Mouse (Mus musculus) midbrain, embryonic 10.5 days (tissue): ENCODE results near the gene Gm20388. TPM values are rescaled to one million over a fixed set of nuclear protein-coding genes. Genes with fewer than 3 reads are reported as not detected.
"Not testable (repeated sequence)": the region's sequence is repeated elsewhere in the genome, so short reads cannot be mapped to it uniquely, and the experiment has no call there.

Source experiments
- DNase-seq: peaks from one replicate; pipeline ENCODE4 v3.0.0-alpha.2; 2017; ENCODE audit warnings: low spot score
- H3K27ac ChIP-seq: fragments of 300-500 bp; sonication (generic); replicated peaks from 2 replicates; pipeline ENCODE4 v1.5.1; 2016; ENCODE audit warnings: mild to moderate bottlenecking
- H3K27me3 ChIP-seq: fragments of 300-500 bp; sonication (generic); 2 replicates; pipeline ENCODE4 v1.6.1; 2016; ENCODE audit warnings: low read depth, mild to moderate bottlenecking; ENCODE audit not compliant: poor library complexity, severe bottlenecking
- H3K36me3 ChIP-seq: fragments of 300-500 bp; sonication (generic); 2 replicates; pipeline ENCODE4 v1.6.1; 2016; ENCODE audit warnings: mild to moderate bottlenecking, moderate library complexity
- H3K4me1 ChIP-seq: fragments of 300-500 bp; sonication (generic); 2 replicates; pipeline ENCODE4 v1.6.1; 2016
- H3K4me3 ChIP-seq: fragments of 300-500 bp; sonication (generic); 2 replicates; pipeline ENCODE4 v1.5.1; 2016; ENCODE audit warnings: mild to moderate bottlenecking, moderate library complexity
- H3K9me3 ChIP-seq: fragments of 300-500 bp; sonication (generic); replicated peaks from 2 replicates; pipeline ENCODE4 v1.6.1; 2016; ENCODE audit warnings: mild to moderate bottlenecking
- WGBS: fragments of 180-500 bp; shearing (Covaris S2); methylation state at CpG from one replicate; pipeline ENCODE4 v1.1.7; 2016; 5-methylcytosine and 5-hydroxymethylcytosine counted together
- polyA plus RNA-seq: library from polyadenylated mRNA; unstranded; fragments of >200 nt; fragmentation: Nextera tagmentation; extraction: Ambion mirVana; gene quantifications from 2 replicates; pipeline ENCODE4 v1.2.1, GENCODE M21; 2016

The Gm20388 gene
- polyA plus RNA-seq, 1 experiment from 2014 or later, result 7.1 TPM

DNA sequence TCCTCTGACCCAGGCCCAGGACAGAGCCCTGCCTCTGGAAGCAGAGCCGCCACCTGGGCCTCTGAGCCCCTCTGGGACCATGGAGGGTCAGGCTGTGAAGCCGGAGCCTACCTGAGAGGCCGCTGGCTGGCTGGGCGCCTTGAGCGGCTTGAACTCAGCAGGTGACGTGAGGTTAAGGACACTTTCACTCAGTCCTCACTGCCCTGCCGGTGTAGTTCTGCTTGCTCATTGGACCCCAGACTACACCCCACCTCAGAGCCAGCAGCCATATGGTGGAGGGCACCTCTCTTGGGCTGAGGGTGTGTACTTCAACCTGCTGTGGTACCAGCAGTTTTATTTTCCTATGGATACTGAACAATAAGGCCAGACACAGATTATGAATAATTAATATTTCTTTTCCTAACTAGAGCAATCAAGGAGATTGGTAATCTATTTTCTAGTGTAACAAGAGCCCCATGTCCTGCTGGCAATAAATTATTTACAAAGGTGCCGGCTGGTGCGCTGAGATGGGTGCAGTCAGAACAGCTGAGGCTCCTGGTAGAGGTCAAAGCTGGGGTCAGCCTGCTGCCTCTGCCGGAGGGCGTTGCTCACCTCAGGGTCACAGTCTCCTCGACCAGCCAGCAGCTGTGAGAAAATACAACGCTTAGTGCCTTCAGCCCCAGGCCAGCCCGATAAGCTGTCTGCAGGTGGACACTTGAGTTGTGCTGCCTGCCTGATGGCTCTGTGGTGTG lies 3357.4 kb downstream of the Gm20388 start:
- WGBS, result 88% methylated on average over 14 of the region's 14 CpGs
- peaks cover 99% of the 10 kb centered on the region for H3K36me3 ChIP-seq
- peak; percentile 27 for DNase-seq

DNA sequence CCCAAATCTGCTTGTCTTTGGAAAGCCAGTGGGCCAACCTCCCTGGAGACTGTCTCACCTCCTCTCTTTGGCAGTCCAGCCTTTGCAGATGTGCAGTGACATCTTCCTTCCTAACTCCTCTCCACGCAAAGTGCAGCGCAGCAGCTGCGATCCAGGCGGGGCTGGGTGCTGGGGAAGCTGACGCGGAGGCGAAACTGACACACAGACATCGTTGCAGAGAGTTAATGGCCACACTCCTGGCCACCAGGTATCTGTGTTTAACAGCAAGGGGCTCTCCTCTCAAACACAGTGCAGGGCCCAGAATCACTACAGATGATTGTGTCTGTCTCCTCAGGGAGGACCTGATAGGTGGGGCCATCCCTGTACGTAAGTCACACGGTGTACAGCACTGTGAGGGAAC lies 3360.5 kb downstream of the Gm20388 start:
- no peak for DNase-seq
- Histone ChIP-seq H3K4me3 (no peak overlapping the region), H3K4me1 (peaks cover 9% of the 10 kb centered on the region; the same call in 1 of the 2 replicates), H3K36me3 (peaks cover 99% of the 10 kb centered on the region), H3K27ac (no peak overlapping the region), H3K9me3 (no peaks in the 10 kb centered on the region), H3K27me3 (no peaks in the 10 kb centered on the region)
- 91% methylated on average over 10 of the region's 10 CpGs for WGBS

More for the DNA sequence above, 3357.4 kb downstream of the Gm20388 start:
- Histone ChIP-seq H3K27ac (0 out of 2 replicates have a peak overlapping the region, but pooled peaks have one; percentile 20), H3K27me3 (no peaks in the 10 kb centered on the region), H3K4me3 (no peak overlapping the region), H3K4me1 (peaks cover 9% of the 10 kb centered on the region; the same call in 1 of the 2 replicates), H3K9me3 (no peaks in the 10 kb centered on the region)

DNA sequence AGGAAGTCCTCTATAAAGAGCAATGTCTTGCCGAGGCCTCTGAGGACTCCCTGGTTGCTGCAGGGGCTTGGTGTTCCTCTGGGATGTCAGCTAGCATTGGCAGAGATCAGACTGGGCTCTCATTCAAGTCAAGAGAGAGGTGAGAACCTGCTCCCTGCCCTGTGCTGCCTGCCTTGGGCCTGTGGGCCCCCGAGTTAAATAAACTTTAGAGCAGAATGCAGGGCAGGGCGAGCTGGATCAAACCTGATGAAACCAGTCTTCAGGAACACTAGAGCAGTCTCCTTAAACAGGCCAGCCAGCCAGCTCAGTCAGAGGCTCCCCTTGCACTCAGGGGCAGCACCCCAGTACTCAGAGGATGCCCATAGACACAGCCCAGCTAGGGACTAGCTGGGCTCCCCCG lies 3361.3 kb downstream of the Gm20388 start:
- no peak overlapping the region; the same call in 1 of the 2 replicates for H3K27ac ChIP-seq
- peaks cover 99% of the 10 kb centered on the region for H3K36me3 ChIP-seq
- no peaks in the 10 kb centered on the region for H3K27me3 ChIP-seq
- 84% methylated on average over 4 of the region's 4 CpGs for WGBS
- H3K4me1 ChIP-seq, result peaks cover 9% of the 10 kb centered on the region; the same call in 1 of the 2 replicates
- H3K4me3 ChIP-seq, result no peak overlapping the region
- no peak for DNase-seq
- no peaks in the 10 kb centered on the region for H3K9me3 ChIP-seq

DNA sequence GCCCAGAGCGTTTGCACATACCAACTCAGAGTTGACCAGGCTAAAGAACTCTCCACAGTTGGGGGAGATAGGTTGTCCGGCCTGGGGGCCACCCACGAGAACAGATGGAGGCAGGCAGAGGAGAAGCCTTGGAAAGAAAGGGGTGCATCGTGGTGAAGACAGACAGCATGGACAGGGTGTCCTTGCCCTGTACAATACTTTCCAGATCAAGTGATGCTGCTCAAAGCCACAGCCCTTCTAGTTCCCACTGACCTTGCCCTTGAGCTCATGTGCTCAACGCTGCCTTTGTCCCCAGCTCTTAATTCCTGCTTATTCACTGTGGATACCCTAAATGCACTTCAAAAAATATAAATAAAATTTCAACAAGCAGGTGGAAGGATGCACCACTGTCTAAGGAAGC lies 3363.8 kb downstream of the Gm20388 start:
- H3K9me3 ChIP-seq, result no peaks in the 10 kb centered on the region
- H3K4me3 ChIP-seq, result no peak overlapping the region
- H3K27me3 ChIP-seq, result no peaks in the 10 kb centered on the region
- WGBS, result 88% methylated on average over 5 of the region's 5 CpGs
- H3K36me3 ChIP-seq, result peaks cover 93% of the 10 kb centered on the region
- H3K27ac ChIP-seq, result no peak overlapping the region
- no peak for DNase-seq
- 0 out of 2 replicates have a peak, but pooled peaks cover 3% of the 10 kb centered on the region for H3K4me1 ChIP-seq

DNA sequence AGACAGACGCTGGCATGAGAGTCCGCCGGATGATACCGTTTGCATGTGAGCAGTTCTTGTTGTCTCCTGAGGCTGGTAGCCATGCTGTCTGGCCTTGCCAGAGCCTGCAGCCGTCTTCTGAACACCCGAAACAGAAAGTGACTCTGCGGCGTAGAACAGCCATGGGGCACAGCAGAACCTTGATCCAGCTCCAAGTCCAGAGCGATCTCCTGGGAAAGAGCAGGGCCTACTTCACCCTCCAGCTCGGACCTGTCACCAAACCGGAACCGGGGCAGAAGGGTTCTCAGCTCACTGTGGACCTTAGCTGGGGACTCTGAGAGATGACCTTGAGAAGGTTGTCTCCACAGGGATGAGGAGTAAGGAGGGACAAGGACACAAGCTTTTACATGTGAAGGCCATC lies 3364.5 kb downstream of the Gm20388 start:
- Histone ChIP-seq H3K9me3 (no peaks in the 10 kb centered on the region), H3K4me1 (0 out of 2 replicates have a peak, but pooled peaks cover 3% of the 10 kb centered on the region), H3K27me3 (no peaks in the 10 kb centered on the region), H3K27ac (no peak overlapping the region), H3K36me3 (peaks cover 93% of the 10 kb centered on the region), H3K4me3 (no peak overlapping the region)
- 95% methylated on average over 12 of the region's 12 CpGs for WGBS
- no peak for DNase-seq

DNA sequence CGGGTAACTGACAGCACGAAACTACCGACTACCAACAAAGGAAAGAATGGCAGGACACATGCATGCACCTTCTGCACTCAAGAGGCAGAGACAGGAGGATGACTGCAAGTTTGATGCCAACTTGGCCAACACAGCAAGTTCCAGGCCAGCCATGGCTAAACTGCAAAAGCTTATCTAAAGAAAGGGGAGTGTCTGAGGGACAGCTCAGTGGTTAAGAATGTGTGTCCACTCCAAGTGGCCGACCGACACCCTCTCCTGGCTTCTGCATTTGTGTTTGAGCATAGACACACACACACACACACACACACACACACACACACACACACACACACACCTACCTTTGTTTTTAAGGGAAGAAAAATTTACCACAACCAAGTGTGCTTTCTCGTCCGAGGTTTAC lies 3367.8 kb downstream of the Gm20388 start:
- H3K27ac ChIP-seq, result no peak overlapping the region
- H3K9me3 ChIP-seq, result no peaks in the 10 kb centered on the region
- no peak for DNase-seq
- no peaks in the 10 kb centered on the region for H3K4me1 ChIP-seq
- peaks cover 89% of the 10 kb centered on the region for H3K36me3 ChIP-seq
- no peak overlapping the region for H3K4me3 ChIP-seq
- WGBS, result 88% methylated on average over 7 of the region's 7 CpGs
- H3K27me3 ChIP-seq, result no peaks in the 10 kb centered on the region

DNA sequence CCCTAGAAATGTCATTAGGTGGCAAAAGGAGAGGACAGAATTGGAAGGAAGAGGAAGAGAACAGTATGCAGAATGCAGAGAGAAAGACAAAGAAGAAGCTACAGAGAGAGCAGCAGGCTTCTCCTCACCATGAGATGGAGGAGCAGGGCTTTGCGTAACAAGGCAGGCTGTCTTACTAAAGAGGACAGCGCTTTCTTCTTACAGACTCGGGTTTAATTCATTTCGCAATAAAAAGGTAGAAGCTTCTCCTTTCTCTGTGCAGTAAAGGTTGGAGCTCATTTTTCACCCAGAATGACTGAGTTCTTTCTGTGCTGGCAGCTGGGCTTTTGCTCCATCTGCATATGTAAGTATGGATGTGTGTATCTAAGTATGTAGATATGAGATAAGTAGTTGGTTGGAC lies 3369.2 kb downstream of the Gm20388 start:
- Histone ChIP-seq H3K27ac (no peak overlapping the region), H3K4me1 (no peaks in the 10 kb centered on the region), H3K9me3 (no peaks in the 10 kb centered on the region), H3K36me3 (peaks cover 87% of the 10 kb centered on the region), H3K4me3 (no peak overlapping the region), H3K27me3 (no peaks in the 10 kb centered on the region)
- WGBS, result 94% methylated on average over 4 of the region's 4 CpGs
- DNase-seq, result no peak

DNA sequence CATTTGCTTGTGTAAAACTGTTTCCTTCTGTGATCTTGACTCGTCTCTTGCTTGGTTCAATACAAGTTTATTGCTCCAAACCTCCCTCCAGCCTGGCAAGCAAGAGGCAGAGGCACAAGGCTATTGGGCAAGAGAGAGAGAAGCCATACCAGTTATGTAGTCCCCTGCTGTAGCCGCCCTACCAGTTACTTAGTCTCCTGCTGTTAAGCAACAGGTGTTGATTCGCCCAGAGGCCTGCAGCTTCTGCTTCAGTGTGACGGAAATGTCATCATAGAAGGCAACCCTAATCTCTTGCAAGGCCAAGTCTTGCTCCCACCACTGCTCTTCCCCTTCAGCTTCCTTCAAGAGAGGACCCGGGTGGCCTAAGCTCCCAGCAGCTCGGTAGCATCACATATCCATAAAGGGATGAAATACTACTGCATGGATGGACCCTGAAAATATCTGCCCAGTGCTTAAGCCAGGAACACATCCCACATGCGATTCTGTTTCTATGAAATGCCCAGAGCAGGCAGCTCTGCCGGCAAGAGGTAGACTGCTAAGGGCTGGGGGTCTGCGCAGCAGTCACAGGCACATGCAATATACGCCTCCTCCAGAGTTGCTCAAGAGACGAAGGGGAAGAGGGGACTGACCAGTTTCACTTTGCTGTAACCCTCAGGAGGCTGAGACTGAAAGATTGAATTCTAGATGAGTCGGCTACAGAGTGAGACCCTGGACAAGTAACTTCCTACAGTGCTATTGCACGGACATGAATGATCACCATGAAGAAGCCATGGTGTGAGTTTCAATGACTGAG lies 3369.9 kb downstream of the Gm20388 start:
- DNase-seq, result no peak
- Histone ChIP-seq H3K4me3 (no peak overlapping the region), H3K9me3 (no peaks in the 10 kb centered on the region), H3K27me3 (no peaks in the 10 kb centered on the region), H3K27ac (no peak overlapping the region), H3K4me1 (no peaks in the 10 kb centered on the region), H3K36me3 (peaks cover 83% of the 10 kb centered on the region)
- 88% methylated on average over 13 of the region's 13 CpGs for WGBS

DNA sequence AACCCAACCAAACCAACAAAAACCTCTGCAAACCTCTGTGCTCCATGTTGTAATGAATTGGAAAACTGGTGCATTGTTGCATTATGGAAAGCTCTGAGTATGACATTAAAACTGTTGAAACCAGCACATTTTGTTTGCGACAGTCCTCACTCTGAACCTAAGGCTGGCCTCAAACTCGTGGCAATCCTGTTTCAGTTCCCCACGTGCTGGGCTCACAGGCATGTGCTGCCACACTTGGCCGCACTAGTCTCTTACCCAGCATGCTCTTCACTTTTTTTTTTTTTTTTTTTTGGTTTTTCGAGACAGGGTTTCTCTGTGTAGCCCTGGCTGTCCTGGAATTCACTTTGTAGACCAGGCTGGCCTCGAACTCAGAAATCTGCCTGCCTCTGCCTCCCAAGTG lies 3372.4 kb downstream of the Gm20388 start:
- not testable (repeated sequence) for H3K27ac ChIP-seq, H3K27me3 ChIP-seq, DNase-seq, H3K9me3 ChIP-seq, H3K4me3 ChIP-seq, H3K4me1 ChIP-seq
- 91% methylated on average over 5 of the region's 6 CpGs for WGBS
- peaks cover 87% of the 10 kb centered on the region for H3K36me3 ChIP-seq

DNA sequence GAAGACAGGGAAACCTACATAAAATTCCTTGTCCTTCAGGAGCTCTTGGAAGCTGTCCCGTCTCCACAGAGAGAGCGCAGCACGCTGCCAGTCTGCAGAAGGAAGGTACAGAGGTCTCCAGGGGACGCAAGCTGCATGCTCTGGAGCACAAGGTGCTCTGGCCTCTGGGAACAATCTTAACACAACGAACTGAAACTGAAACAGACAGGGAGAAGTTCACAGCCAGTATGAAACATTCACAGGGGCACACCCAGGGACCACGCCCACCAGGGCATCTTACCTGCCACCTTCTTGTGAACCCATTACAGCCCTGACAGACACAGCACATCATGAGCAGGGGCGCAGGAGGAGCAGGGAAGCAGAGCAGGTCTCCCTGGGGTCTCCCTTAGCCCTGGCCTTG lies 3373.3 kb downstream of the Gm20388 start:
- Histone ChIP-seq H3K27me3 (no peaks in the 10 kb centered on the region), H3K4me3 (no peak overlapping the region), H3K4me1 (no peaks in the 10 kb centered on the region), H3K36me3 (peaks cover 87% of the 10 kb centered on the region), H3K9me3 (no peaks in the 10 kb centered on the region), H3K27ac (no peak overlapping the region)
- DNase-seq, result no peak
- WGBS, result 87% methylated on average over 7 of the region's 7 CpGs

DNA sequence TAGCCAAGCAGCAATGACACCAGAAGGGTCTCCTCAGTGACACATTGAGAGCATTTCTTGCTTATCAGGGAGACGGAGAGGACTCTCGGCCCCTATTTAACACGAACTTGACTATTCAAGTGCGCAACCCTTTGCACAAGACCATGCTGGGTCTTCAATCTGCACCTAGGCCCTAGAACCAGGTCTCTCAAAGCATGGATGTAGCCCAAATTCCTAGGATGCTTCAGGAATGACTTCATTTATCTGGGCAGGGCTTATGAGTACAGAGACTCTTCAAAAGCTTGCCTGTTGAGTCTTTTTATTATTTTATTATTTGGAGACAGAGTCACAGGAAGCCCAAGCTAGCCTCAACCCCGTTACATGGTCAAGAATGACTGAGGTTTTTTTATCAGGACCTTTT lies 3373.9 kb downstream of the Gm20388 start:
- Histone ChIP-seq H3K9me3 (no peaks in the 10 kb centered on the region), H3K36me3 (peaks cover 89% of the 10 kb centered on the region), H3K27ac (no peak overlapping the region), H3K4me1 (no peaks in the 10 kb centered on the region), H3K27me3 (no peaks in the 10 kb centered on the region), H3K4me3 (no peak overlapping the region)
- DNase-seq, result no peak
- 94% methylated on average over 5 of the region's 5 CpGs for WGBS

DNA sequence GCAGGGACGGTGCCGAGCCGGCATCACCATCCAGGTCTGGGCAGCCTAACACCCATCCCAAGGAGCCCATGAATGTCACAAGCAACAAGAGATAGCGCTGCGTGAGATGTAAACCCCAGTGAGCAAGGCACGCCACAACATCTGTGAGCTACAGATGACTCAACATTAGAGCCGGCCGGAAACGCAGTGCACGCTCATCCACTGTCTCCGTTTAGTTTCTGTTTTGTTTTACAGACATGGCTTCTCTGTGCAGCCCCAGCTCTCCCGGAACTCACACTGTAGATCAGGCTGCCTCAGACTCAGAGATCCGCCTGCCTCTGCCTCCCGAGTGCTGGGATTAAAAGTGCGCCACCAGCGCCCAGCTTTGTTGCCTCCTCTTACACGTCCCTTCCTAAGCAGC lies 3376.7 kb downstream of the Gm20388 start:
- H3K36me3 ChIP-seq, result peaks cover 85% of the 10 kb centered on the region
- H3K27ac ChIP-seq, result no peak overlapping the region
- H3K4me1 ChIP-seq, result no peaks in the 10 kb centered on the region
- DNase-seq, result no peak
- no peaks in the 10 kb centered on the region for H3K27me3 ChIP-seq
- no peaks in the 10 kb centered on the region for H3K9me3 ChIP-seq
- 97% methylated on average over 17 of the region's 17 CpGs for WGBS
- H3K4me3 ChIP-seq, result no peak overlapping the region

DNA sequence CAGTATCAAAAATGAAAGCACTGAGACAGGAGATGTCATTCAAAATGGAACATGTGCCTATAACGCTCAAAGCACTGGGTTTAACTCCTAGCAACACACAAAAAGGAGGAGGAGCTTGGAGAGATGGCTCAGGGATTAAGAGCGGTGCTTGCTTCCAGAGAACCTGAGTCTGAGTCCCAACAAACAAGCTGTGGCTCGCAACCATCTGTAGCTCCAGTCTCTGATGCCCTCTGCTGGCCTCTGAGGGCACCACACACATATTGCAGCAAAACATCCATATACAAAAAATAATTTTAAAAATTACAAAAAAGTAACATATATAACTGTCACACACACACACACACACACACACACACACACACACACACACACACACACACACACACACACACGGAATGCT lies 3379.5 kb downstream of the Gm20388 start:
- peaks cover 90% of the 10 kb centered on the region for H3K36me3 ChIP-seq
- no peak for DNase-seq
- no peaks in the 10 kb centered on the region for H3K27me3 ChIP-seq
- H3K4me1 ChIP-seq, result no peaks in the 10 kb centered on the region
- H3K9me3 ChIP-seq, result no peaks in the 10 kb centered on the region
- no peak overlapping the region for H3K4me3 ChIP-seq
- 78% methylated on average over 4 of the region's 4 CpGs for WGBS
- no peak overlapping the region for H3K27ac ChIP-seq
